Mouse (Mus musculus) WW6 (cell line): ENCODE measurements around the gene Olfr702.

Experiments
- DNase-seq: peaks from one replicate; pipeline ENCODE4 v3.0.0-alpha.2; 2013; ENCODE audit warnings: low read depth, low spot score

The Olfr702 gene

DNA sequence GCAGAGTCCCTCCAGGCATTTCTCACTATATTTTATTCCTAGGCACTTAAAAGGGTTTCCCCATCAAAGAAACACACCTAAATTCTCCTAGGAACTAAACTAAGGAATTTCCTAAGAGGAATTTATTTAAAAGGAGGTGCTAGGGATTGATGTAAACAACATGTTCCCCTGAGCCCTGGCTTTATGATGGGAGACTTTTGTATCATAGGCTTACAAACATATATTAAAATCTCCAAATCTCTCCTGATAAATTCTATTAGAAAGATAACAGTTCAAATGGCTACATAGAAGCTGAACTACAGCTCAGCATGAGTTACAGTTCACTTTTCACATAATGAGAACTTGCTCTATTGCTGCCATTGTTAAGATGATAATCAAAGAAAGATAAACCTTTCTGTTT, at the start of gene Olfr702:
TSS of gene Olfr702 (minus strand) at position 101 of the 400 bp plus-strand sequence.
- DNase-seq, result no peak

DNA sequence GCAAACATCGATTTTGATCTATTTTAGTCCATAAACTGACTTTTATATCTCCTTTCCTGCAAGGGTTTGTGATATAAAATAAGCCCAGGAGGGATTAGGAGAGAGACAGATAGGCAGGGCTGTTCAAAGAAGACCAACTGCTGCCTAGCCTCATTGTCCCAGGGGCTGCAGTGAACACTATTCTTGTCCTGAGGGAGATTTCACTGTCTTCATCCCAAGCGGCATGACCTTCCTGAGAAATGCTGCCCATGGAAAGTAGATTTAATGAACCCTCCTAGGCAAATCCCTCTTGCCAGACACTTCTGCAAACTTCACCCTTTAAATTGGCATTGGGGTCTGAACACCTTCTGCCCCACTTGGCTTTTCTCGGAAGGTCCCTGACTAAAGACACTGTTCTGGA, 43.1 kb upstream of the Olfr702 start, which contains the start of gene Olfr705:
TSS of gene Olfr705 (minus strand) at position 101 of the 400 bp plus-strand sequence.
- DNase-seq, result no peak

DNA sequence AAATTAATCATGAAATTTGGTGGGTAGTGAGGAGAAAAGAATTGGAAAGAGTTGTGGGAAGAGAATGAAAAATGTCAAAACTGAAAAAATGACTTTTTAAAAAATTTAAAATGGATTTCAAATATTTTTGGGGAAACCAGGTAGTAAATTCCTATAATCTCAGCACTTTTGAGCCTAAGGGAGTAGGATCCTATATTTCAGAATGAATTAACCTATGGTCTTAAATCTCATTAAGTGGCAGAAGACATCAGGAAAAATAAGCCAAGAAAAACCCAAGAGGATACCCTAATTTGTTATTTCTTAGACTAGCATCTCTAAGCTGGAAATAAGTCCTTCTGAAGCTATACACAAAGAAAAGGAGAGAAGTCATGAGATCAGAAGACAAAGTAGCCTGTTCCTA, 29.2 kb upstream of the Olfr702 start, which contains the start of gene Olfr704:
TSS of gene Olfr704 (plus strand) at position 301 of the 400 bp plus-strand sequence.
- DNase-seq, result no peak

DNA sequence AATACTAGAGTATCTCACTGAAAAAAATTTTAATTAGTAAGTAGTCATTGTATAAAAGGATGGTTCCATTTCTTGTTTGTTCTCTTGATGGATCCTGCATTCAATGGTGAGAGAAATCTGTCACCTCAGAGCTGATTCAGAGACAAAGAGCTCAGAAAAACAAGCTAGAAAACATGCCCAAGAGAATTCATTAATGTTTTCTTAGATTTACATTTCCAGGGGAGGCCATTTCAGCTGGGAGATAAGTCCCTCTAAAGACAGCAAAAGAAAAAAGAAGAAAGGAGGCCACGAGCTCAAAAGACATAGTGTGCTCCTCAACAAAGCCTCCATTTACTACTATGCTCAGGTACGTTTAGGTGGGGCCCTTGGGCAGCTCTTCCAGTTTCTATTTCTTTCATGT, 9.4 kb upstream of the Olfr702 start, which contains the start of gene Olfr703:
TSS of gene Olfr703 (plus strand) at position 301 of the 400 bp plus-strand sequence.
- no peak for DNase-seq

DNA sequence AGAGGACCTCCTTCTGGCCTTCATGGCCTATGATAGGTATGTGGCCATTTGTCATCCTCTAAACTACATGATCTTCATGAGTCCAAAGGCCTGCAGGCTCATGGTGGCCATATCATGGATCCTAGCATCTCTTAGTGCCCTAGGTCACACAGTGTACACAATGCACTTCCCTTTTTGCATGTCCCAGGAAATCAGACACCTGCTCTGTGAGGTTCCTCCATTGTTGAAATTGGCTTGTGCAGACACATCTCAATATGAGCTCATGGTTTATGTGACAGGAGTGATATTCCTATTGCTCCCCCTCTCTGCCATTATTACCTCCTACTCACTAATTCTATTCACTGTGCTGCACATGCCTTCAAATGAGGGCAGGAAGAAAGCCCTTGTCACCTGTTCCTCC, 15.3 kb downstream of the Olfr702 start:
- DNase-seq, result no peak

- DNase-seq, result no peak
Measured at GRCm38 (mm10) chr7:106815775-106816174, 17.9 kb downstream of the Olfr702 start.

- DNase-seq, result no peak
Measured at GRCm38 (mm10) chr7:106813829-106814228, 19.9 kb downstream of the Olfr702 start, which contains the start of gene Olfr701. TSS of gene Olfr701 (plus strand) at chr7:106814129.

DNA sequence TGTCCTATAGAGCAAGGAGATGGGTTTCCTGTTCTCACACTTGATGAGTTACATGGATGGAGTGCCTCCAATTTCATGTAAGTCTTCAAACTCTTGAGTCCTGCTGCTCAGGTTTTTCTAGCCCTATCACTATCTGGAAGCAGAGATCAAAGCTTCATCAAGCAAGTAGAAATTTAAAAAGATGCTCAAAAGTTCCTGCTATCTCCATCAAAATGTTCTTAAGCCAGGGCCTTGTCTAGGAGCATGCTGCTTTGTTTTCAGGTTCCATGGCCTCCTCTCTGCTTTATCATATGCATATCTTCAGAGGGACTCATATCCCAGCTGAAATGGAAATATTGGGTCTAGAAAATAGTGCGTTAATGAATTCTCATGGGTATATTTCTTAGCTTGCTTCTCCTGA, 25.0 kb downstream of the Olfr702 start, which contains the start of gene Olfr700:
TSS of gene Olfr700 (minus strand) at position 101 of the 400 bp plus-strand sequence.
- no peak for DNase-seq

DNA sequence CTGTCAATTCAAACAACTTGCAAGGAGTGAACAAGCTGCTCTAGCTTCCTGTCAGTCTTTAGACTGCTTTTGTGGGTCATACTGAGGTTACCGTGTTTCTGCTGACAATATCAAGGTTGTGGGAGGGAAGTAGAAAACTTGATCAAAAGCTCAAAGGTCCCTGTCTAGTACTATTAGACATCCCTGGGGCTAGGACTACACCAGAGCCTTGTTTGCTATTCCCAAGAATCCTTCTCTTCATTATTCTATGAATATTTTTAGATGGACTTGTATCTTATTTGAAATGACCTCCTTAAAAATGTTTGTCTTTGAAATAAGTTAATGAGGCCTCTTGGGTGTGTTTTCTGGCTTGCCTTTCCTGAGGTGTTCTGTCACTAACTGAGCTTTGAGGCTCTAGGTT, 40.6 kb downstream of the Olfr702 start, which contains the start of gene Olfr699:
TSS of gene Olfr699 (minus strand) at position 101 of the 400 bp plus-strand sequence.
- no peak for DNase-seq

DNA sequence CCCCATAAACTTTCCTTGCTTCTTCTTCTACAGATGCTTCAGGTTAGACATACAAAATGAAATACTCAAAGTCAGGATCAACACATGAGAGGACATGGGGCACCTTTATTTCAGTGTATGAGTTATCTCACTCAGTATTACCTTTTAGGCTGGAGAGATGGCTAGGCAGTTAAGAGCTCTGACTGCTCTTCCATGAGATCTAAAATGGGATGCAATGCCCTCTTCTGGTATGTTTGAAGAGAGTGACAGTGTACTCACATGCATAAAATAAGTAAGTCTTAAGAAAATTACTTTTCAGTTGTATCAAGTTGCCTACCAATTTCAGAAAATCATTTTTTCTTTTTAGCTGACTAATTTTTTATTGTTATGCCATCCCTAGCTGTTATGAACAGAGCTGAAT, 45.4 kb downstream of the Olfr702 start:
- DNase-seq, result no peak
